Mouse (Mus musculus) frontal cortex, postnatal 10 days (tissue): ENCODE data around the gene Pold4.

Experiments
- DNase-seq, 2 experiments: peaks; one replicate each; pipeline ENCODE4 v3.0.0; 2022; ENCODE audit warnings: low spot score in 2 of 2, mixed read lengths in 1 of 2

The Pold4 gene

DNA sequence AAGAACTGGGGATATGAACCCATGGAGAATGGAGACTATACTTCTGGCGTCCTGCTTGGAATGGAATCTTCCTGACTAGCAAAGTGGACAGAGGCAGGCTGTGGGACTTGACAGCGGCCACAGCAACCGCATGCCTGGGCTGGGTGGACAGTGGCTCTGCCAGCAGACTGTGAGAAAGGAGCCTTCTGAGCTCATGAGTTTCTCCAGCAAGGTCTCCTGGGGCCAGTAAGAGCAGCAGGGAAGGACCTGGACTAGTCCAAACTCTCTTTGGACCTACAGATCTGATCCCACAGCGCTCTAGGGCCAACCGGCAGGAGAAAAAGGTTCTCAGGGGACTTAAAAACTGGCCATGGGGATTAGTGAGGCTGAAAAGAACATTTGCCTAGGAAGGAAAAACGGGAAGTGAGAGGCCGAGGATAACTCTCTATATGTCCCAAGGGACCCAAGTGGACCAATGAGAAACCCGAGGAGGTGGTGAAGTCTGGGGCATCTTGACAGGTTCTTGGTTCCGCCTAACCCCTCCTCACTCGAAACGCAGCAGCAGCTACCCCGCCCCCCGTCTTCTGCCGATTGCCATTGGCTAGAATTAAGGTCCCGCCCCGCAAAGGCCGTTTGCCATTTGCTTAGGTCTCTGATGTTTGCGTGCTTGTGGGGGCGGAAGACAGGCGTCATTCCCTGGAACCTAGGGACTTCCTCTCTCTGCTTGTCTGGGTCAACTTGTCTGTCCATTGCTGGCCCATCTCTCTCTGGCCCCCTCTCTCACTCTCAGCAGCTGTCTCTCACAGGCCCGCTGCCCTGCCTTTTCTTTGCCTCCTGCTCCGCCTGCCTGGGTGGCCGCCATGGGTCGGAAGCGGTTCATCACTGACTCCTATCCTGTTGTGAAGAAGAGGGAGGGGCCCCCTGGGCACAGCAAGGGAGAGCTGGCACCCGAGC, at the start of gene Pold4:
Gene Pold4, plus strand, starts transcription at position 647 of the 933 bp plus-strand sequence.
- peak; percentile 95 to 96 for DNase-seq

DNA sequence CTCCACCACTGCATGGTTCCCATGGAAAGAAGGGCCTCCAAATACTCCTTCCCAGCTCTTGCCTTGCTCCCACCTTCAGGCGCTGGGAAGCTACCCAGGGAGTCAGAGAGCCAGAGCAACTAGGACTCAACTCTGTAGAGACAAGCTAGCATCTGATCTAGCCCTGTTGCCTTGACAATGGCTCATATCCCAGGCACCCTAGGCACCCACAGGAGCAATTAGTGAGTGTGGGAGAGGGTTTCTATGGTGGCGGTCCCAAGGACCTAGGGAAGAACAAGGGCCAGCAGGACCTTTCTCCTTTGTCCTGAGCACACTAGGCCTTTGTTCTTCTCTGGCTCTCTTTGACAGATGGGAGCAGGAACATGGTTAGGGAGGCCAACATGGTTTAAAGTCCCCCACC, 48.0 kb upstream of the Pold4 start:
- DNase-seq = no peak

DNA sequence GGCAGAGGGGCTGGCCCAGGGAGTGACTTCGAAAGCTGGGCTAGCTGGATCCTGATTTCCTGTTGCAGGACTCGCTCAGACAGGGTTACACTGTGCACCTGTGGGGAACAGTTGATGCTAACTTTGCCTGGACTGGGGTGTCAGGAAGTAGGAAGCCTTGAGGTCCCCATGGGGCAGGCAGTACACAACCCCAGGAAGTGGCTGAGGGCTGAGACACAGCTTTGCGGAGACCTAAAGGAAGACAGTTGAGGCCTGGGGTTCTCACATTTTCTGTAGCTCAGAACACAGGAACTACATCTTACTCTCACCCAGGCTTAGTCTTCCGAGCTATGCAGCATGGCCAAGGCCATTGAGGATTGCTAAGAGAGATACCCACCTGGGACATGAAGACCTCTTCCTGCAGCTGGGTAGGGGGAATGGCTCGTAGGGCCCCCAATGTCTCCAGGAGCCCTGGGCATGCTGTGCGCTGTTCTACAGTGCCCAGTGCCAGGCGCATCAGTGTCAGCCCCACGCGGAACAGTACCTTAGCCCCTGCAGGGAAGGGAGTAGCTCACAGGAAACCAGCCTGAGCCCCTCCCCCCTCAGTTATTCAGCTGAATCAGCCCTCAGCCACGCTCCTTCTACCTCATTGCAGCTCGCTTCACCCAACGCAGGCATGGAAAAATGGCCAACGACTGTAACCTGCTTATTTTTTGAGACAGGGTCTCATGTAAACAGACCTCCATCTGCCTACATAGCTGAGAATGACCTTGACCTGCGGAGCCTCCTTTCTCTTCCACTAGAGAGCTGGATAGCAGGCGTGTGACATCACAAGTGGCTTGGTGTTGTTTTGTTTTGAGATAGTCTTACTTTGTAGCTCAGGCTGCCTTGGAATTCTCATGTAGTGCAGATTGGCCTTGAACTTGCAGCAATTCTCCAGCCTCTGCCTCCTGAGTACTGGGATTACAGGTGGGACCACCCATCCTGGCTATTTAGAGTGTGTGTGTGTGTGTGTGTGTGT, 46.4 kb upstream of the Pold4 start:
- peak in 1 of 2 experiments; percentile 18 for DNase-seq

DNA sequence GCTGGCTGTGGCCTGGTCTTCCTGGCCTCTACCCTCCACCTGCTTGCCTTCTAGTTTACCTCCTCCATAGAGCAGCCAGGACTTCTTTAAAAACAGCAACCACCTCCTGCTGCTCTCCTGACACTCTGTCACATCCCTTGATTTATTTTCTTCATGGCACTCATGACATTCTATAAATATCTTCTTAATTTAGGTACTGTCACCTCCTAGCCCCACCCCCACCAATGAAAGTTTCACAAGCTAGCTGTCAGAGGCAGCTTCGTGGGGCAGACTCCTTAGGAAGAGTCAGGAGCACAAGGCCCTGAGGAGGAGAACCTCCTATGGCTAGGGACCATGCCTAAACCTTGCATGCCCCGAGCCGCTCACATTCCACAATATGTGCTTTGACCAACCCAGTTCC, 44.4 kb upstream of the Pold4 start:
- no peak for DNase-seq

DNA sequence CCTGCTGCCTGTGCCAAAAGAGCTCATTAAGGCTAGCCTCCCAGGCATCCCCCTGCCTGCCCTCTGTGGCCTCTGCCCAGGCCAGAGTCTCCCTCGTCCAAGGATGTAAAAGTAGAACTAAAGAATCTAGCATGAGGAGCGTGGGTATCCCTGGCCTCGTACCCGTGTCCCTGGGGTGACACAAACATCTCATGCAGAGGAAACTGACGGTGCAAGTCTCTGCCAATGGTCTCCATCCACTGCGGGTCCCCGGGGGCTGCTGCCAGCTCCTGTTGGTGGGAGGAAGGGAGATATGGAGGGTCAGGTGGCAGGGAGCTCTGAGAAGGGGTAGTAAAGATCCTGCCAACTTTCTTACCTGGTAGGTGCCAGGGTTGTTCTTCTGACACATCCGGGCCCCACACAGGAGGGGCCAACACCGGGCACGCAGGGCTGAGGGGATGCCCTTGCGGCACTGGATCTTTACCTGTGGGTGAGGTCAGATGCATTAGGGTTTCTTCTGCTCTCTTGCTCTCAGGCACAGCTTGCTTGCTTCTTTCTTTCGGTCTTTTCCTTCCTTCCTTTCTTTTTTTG, 42.6 kb upstream of the Pold4 start:
- no peak for DNase-seq

DNA sequence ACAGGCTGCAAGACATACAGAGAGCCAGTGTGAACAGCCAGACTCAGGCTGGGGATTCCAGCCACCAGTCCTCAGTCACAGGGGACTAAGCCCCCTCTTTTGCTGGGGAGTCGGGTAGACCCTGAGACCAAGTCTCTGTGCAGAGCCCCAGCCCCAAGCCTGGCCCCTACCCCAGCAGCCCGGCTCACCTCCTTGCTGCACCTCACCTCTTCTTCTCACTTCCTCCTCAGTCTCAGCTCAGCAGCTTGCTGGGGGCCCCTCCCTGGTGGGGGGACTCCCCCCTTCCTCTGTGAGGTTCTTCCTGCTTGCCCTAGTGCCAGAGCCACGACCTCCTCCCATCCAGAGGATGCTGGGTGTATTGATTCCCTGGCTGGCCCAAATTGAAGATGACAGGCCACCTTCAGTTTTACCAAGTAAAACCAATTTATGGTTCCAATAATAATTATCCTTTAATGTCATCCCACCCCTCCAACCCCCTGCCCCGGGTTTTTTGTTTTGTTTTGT, 40.8 kb upstream of the Pold4 start, which contains the start of gene Tbc1d10c:
Gene Tbc1d10c, minus strand, starts transcription at position 454 of the 504 bp plus-strand sequence.
- no peak for DNase-seq

DNA sequence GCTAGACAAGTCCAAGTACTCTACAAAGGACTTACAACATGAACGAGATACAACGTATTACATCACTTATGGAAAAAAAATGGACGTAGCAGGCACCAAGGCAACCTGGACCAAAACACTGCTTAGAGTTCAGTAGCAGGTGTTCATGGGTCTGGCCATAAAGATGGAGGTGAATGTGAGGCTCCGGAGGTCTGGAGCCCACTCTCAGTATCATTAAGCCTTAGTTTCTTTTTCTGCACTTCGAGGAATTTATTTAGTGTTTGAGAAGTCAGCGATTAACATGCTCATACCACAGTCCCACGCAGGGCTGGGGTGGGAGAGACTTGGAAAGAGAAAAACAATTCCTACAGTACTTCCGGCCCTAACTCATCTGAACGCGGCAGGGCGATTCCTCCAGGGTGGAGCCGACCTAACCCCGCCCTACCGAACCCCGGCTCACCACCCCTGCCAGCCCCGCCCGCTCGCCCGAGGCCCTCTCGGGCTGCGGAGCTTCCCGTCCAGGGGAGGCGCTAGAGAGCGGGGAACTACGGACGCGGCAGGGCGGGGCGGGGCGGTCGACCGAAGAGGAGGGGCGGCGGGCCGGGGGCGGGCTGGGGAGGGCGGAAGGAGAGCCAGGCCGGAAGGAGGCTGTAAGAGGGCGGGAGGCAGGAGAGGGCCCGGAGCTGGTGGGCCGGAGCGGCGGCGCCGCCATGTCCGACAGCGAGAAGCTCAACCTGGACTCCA, 40.0 kb upstream of the Pold4 start, which contains the start of gene Ppp1ca:
Gene Ppp1ca, plus strand, starts transcription at position 538 of the 723 bp plus-strand sequence.
- peak; percentile 77 to 91 for DNase-seq

DNA sequence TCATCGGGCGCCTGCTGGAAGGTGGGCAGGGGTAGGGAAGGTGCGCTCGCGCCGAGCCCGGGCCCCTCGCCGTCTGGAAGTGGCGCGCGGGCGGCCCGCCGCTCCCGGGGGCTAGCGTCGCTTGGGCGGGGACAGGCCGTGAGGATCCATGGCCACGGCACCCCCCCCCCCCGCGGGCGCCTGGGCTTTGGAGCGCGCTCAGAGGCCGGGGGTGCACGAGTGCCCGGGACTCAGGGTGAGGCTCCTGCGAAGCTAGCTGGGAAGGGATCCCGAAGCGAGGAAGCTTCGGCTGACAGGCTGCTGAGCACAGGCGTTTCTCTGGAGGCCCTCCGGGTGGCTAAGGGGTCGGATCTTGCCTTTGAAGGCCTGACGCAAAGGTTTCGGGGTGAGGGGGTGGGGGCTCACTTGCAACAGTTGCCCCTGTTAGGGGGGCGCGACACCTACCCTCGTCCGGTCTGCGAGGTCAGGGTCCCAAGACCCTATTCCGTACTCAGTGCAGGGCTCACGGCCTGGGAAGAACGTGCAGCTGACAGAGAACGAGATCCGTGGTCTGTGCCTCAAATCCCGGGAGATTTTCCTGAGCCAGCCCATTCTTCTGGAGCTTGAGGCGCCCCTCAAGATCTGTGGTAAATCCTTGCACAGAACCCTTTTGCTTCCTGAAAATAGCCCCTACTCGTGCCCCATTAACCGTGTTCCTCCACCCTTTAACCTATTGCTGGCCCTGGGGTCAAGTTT, 39.3 kb upstream of the Pold4 start:
- DNase-seq = no peak

DNA sequence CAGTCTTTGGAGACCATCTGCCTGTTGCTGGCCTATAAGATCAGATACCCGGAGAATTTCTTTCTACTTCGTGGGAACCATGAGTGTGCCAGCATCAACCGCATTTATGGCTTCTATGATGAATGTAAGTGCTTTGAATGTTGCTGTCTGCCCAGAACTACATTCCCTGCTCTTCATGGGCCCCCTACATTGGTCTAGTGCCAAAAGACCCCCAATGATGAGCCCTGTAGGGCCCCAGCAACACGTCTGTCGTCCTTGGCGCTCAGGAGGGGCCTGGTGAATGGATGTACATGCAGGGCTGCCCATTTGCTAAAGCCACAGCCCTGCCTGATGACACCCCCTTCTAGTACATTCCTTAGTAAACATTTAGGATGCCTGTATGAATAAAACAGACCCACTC, 38.6 kb upstream of the Pold4 start:
- no peak for DNase-seq

DNA sequence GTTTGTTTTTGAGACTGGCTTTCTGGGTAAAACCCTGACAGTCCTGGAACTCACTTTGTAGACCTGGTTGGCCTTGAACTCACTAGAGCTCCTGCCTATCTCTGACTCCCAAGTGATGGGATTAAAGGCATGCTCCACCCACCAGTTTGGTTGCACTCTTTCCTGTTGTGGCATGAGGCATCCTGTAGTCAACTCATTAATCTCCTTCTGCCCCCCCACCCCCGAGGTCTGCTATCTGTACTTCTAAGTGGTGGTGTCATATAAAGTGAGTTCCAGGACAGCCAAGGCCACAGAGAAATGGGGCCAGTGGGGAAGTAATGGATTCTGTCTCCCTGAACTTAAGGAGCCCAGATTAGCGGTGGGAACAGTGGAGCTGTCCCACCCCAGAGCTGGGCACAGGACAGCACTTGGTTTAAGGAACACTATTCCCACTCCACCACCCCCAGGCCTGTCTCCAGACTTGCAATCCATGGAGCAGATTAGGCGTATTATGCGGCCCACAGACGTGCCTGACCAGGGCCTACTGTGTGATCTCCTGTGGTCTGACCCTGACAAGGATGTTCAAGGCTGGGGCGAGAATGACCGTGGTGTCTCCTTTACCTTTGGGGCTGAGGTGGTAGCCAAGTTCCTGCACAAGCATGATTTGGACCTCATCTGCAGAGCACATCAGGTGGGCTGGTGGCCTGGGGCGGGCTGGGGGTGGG, 37.5 kb upstream of the Pold4 start:
- DNase-seq = no peak

DNA sequence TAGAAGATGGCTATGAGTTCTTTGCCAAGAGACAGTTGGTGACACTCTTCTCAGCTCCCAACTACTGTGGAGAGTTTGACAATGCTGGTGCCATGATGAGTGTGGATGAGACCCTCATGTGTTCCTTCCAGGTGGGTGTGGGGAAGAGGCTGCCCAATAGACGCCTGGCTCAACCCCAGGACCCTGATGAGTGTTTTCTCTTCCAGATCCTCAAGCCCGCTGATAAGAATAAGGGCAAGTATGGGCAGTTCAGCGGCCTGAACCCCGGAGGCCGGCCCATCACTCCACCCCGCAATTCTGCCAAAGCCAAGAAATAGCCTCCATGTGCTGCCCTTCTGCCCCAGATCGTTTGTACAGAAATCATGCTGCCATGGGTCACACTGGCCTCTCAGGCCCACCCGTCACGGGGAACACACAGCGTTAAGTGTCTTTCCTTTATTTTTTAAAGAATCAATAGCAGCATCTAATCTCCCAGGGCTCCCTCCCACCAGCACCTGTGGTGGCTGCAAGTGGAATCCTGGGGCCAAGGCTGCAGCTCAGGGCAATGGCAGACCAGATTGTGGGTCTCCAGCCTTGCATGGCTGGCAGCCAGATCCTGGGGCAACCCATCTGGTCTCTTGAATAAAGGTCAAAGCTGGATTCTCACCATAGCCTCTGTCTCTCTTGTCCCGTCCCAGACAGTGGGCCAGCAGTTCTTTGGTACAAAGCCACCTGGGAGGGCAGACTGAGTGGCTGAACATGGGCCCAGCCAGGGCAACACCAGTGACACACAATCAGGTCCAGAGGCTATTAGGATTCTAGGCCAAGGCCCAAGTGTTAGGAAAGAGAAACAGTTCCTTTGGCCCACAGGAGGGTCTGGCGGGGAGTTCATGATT, 36.7 kb upstream of the Pold4 start:
- no peak for DNase-seq

DNA sequence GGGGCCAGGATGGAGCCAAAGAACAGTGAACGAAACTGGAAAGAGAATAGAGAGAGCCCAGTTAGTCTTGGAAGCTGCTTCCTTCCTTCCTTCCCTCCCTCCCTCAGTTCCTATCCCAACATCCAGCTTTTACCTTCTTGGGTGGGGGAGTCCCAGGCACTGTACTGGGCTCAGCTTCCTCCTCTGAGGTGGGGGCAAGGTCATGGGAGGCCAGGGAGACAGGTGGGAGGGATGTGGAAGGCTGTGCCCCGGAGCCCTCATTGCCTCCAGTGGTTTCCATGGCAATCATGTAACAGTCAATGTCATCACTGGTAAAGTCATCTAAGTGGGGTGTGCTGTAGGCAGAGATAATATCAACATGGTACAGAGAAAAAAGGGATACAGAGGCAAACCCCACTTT, 35.7 kb upstream of the Pold4 start:
- DNase-seq = no peak

DNA sequence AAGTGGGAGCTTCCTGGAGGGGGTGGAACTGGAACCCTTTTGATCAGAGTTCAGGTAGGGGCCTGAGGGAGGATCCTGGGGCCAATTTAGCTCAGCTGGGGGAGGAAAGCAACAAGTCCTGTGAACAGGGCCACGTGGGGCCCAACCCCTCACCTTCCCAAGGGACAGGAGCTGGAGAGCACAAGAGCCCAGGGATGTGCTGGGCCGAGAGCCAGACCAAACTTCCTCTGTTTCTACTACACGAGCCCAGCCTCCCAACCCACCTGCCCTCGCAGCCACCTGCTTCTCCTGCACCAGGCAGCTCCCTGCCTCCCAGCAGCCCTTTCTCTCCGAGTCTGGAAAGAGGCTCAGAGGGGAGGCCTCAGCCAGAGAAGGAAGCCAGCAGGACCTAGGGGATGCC, 35.2 kb upstream of the Pold4 start:
- DNase-seq = no peak

DNA sequence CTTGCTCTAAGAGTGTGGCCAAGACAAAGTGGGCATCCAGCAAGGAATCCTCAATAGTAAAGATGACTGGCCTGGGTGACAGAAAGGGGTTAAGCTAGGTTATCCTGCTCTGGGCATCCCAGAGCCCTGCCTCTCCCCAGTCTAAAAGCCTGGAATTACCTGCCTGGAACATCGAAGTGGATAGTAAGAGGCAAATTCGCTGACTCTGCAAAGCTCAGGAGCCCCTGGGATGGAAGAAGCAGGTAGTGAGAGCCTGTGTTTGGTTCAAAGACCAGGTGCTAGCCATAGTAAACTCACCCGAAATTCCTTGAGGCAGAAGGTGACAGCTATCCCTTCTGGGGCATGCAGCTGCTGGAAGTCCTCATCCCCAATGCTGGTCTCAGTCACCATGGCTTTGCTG, 34.5 kb upstream of the Pold4 start:
- no peak for DNase-seq

DNA sequence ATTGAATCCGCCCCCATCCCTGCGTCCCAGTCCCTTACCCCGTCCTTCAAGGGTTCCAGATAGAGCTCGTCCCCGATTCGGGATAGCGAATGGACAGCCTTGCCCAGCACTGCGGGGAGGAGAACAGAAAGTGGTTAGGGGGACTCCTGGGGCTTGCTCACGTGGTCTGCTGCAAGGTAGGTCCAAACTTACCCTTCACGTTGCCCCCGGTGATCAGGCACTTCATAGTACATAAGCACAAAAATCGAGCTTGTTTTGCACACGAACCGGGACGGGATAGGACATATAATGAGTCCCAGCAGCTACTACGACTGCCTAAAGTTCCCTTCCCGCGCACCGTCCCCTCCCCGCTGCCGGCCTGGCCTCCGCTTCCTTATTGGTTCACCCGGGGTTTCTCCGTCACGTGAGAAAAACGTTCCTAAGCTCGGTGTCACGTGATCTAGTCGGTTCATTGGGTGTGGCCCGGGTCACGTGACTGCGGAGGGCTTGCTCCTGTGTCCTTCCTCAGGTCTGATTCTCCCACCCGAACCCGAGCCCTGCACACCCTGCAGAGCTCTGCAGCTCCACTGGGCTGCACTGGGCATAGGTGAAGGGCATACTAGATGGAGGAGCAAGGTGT, 30.3 kb upstream of the Pold4 start, which contains the start of gene Rad9a:
Gene Rad9a, minus strand, starts transcription at position 372 of the 619 bp plus-strand sequence.
- DNase-seq = peak; percentile 94 to 95

DNA sequence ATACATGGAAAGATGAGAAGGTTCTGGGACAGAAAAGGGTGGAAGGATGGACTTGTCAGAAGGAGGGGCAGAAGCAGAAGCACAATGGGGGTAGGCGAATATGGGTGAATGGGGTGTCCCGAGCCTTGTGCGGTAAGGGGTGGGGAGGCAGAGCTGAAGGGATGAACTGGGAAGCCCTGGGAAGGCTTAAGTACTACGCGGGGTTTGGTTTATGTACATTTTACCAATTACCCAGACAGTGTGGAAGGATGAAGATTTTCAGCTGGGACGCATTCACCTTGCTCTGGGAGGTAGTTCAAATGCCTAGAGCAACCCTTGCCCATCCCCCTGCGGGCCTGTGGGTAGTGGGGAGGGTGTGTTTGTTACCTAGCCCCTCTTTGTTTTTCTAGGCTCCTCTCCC, 29.6 kb upstream of the Pold4 start:
- DNase-seq = no peak

DNA sequence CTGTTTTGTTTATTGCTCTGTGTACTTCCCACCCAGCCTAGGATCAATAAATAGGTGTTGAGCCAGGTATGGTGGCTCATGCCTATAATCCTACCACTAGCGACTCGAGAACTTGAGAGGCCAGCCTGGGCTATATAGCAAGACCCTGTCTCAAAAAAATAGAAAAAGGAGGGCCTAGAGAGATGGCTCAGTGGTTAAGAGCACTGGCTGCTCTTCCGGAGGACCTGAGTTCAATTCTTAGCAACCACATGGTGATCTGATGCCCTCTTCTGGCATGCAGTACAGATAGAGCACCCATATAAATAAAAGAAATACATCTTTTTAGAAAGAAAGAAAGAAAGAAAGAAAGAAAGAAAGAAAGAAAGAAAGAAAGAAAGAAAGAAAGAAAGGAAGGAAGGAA, 28.6 kb upstream of the Pold4 start:
- no peak for DNase-seq
